Mouse (Mus musculus): ENCODE data around the gene Zfp423.

Zfp423 gene

DNA sequence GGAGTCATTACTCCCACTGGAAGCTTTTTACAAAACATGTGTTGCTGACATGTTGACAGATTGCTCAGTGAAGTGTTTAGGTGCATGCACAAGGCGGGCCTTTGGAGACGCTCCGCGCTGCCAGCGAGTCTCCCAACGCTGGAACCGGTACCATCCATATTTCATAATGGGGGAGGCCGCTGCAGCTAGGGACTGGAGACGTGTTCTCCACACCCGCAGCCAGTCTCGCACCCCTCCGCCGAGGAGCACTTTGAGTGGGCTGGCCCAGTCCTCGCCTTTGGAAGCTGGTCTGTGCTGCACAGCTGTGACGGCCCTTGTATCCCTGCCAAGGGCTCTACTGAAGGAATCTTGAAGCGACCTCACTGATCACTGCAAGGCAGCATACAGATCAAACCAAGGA lies 122.5 kb downstream of the Zfp423 start:
- DNase-seq (ENCODE audit: low read depth), result no peak

DNA sequence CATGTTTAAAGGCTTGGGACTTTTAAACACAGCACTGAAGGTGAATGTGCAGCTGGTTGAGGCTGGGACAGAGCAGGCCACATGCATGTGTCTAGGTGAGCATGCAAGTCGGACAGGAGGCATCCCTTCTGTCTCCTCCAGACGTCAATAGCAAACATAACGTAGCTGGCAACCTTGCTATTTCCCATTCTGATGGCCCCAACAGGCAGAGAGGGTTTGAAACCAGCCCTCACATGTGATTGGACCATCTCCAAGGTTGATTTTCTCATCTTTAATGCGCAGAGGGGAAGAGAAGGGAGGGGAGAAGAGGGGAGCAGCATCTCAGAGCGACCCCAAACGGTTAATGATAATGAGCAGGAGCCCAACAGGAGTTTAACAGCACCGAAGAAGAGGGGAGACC lies 123.5 kb downstream of the Zfp423 start:
- no peak for DNase-seq (ENCODE audit: low read depth)

GRCm38 (mm10) chr8:87835411-87835821 lies 124.0 kb downstream of the Zfp423 start:
- DNase-seq (ENCODE audit: low read depth), result no peak

- no peak for DNase-seq (ENCODE audit: low read depth)
Measured at GRCm38 (mm10) chr8:87834656-87835055, 124.7 kb downstream of the Zfp423 start.

GRCm38 (mm10) chr8:87833841-87834620 lies 125.4 kb downstream of the Zfp423 start:
- no peak for DNase-seq (ENCODE audit: low read depth)

DNA sequence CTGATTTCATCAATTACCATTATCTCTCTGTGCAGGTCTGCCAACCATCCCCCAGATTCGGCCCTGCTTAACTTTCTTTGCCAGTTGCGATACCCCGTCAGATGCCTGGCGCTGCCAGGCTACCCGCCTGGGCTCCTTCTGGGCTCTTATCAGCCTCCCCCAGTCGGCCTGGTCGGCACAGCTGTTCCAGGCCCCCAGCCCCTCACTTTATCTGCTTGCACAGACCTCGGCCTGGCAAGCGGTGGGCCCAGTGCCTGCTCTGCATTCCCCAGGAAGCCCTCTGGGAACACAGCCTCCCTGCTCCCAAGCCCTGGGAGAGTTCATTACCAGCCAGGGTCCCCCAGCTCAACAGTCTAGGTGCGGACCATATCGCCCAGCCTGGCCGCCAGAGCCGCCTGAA lies 126.1 kb downstream of the Zfp423 start:
- no peak for DNase-seq (ENCODE audit: low read depth)

GRCm38 (mm10) chr8:87832381-87833325 lies 126.7 kb downstream of the Zfp423 start:
- no peak for DNase-seq (ENCODE audit: low read depth)

DNA sequence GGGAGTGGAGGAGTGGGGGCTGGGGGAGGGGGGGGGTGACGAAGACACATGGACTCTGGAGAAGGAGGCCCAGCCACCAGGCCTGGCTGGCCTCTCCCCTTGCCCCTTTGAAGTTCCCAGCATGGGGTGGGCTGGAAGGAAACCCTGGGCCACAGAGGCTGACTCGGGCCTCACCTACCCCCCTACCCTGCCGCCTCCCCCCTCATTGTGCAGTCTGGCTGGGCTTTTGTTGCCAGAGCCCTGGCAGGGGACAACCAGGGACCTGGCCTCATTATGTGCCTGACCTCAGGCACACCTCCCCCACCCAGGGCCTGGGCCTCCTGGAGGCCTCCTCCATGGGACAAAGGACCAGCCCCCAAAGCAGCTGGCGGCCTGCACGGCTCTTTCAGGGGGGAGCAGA lies 127.8 kb downstream of the Zfp423 start:
- no peak for DNase-seq (ENCODE audit: low read depth)

GRCm38 (mm10) chr8:87831116-87831515 lies 128.3 kb downstream of the Zfp423 start:
- no peak for DNase-seq (ENCODE audit: low read depth)

- DNase-seq (ENCODE audit: low read depth), result no peak
Measured at GRCm38 (mm10) chr8:87830200-87830599, 129.2 kb downstream of the Zfp423 start.

GRCm38 (mm10) chr8:87826013-87826660 lies 133.3 kb downstream of the Zfp423 start:
- DNase-seq (ENCODE audit: low read depth), result no peak

DNA sequence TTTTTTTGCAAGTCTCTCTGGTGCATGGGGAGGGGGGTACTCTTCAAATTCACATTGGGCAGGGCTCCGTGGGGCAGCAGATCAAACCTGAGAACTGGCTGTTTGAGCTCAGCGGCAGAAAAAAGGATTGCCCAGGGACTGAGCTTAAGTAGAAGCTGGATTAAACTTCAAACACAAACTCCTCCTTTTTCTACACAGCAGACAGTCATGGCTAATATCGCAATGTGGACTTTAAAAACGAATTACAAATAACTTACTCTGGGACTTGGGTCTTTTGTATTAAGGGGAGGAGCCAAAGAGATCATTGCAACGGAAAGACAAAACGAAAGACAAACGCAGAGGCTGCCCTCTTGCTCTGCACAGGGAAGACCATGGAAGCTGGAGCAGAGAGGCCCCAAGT lies 136.2 kb downstream of the Zfp423 start:
- no peak for DNase-seq (ENCODE audit: low read depth)

DNA sequence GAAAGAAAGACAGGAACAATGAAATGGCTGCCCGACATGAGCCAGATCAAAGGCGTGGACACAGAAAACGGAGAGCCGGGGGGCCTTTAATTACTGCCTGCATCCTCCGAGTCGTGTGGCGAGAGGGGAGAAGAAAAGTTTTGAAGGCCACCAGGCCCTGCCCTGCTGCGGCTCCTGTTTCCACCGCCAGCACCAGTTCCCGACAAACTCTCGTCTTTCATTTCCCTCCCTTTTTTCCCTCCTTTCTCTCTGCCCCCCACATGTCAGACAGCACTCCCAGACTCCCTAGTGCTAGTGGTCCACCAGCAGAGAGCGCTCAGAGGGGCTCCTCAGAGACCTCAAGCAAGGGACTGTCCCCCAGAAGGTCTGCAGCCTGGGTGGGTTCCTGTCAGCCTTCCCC lies 136.7 kb downstream of the Zfp423 start:
- DNase-seq (ENCODE audit: low read depth), result no peak

DNA sequence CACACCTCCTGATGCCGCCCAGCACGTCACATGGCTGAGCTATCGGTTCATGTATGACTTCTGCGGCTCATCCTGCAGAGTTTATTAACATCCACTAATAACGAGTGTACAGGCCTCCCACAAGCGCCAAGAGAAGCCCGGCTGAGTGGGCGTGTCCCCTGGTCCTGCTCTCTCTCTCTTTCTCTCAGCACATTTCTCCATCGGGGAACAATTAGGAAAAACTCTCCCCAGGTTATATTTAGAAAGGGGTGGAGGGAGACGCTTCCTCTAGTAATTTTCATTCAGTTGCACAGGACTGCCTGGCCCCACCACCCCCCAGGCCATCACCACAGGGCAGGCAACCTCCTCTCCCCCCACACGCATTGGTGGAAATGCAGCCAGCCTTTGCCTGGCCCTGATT lies 137.2 kb downstream of the Zfp423 start:
- DNase-seq (ENCODE audit: low read depth), result no peak

- DNase-seq (ENCODE audit: low read depth), result no peak
Measured at GRCm38 (mm10) chr8:87821655-87822054, 137.7 kb downstream of the Zfp423 start.

DNA sequence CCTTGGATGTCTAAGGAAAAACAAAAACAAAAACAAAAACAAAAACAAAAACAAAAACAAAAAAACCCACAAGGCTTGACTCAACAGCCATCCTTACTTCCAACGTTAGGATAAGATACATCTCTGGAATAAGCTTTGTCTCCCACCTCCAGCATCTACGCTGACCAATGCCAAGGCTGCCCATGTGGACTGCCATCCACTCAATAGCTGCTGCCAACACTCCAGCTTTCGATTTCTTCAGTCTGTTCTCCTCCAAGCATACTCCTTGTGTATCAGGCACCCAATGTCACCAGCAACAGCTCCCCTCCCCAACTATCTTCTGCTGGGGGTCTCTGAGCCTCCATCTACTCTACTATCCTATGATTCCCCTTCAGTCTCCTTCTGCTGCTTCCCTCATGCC lies 140.1 kb downstream of the Zfp423 start:
- no peak for DNase-seq (ENCODE audit: low read depth)

DNA sequence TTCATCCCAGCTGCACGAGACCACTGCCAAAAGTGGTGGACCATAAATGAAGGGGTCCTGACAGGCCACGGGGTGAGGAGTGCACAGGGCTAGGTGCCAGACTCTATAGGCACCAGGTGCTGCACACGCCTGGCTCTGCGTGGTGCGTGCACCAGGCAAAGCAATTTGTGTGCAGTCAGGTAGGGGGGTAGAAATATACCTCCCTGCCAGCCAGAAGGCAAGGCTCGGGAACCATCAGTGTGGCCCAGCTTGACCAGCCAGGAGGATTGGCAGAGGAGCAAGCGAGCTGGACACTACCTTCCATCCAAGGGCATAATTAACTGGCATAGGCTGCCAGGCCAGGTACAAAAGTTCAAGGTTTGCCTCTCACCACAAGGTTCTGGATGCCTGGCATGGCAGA lies 140.9 kb downstream of the Zfp423 start:
- DNase-seq (ENCODE audit: low read depth), result no peak

GRCm38 (mm10) chr8:87816141-87816540 lies 143.3 kb downstream of the Zfp423 start:
- DNase-seq (ENCODE audit: low read depth), result no peak

DNA sequence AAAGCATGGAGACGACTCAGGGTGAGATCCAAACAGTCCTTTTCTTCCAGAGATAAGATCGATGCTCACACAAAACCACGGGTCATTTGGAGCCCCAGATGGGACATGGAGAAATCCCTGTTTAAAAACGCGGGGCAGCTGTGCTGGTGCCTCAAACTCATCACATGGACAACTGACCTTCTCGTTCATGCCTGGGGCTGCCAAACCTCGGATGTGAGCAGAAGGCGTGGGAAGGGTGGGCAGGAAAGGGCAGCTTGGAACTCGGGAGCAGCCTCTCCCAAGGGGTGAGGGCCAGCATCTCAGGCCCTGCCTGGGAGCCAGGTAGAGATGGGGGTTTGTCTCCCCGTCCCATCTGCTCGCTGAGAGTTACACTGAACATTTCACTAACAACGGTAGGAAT lies 146.7 kb downstream of the Zfp423 start:
- no peak for DNase-seq (ENCODE audit: low read depth)

GRCm38 (mm10) chr8:87812069-87812449 lies 147.3 kb downstream of the Zfp423 start:
- DNase-seq (ENCODE audit: low read depth), result no peak

- DNase-seq (ENCODE audit: low read depth), result no peak
Measured at GRCm38 (mm10) chr8:87811399-87812068, 147.9 kb downstream of the Zfp423 start.

DNA sequence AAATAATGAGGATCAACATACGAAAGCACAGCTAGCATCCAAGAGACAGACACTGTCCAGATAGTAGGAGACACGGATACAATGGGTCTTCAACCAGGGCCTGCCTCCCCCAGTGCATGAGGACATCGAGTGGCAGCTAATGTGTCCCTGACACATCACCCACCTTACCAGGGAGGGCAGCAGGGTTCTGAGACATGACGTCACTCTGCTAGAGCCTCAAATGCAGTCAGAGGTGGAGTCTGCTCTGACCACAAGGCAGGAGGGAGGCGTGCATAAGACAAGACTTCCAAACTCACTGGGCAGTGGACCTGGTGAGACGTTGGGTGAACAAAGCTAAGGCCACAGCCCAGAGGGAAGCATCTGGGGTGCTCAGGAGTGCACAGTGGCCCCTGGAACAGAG lies 148.6 kb downstream of the Zfp423 start:
- no peak for DNase-seq (ENCODE audit: low read depth)
